Mouse (Mus musculus): ENCODE results near the gene Lcat. TPM values are rescaled to one million over a fixed set of nuclear protein-coding genes. Genes with fewer than 3 reads are reported as not detected.

Gene Lcat
- total and polyA plus RNA-seq, 3 experiments = 1.1 to 2.5 TPM; not detected in 1

DNA sequence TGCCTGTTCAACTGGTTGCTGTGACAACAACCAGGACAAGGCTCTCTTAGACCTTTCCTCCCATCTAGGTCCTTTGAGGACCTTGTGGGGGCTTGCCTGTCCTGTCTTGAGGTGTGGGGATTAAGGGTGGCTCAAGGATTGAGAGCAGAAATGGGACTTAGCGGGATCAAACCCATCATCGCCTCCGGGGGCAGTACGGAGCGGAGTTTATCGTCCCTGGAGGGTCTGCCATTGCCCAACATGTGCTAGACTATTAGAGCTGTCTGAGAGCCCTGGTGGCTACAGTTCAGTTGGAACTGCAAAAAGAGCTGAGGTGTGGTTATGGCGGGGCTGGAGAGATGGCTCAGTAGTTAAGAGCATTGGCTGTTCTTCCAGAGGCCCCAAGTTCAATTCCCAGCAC is 32.2 kb upstream of the Lcat start:
- no peaks in the 10 kb centered on the region for H3K36me3 ChIP-seq (ENCODE audit: control insufficient read depth in 1 of 2, insufficient read depth in 2 of 2, low read length in 2 of 2)
- no peaks in the 10 kb centered on the region for H3K9me3 ChIP-seq (replicated peaks; ENCODE audit: insufficient read depth, low read length)
- TF ChIP-seq CTCF (IDR thresholded peaks at IDR 0.05 in 2 of 3, conservative IDR thresholded peaks at IDR 0.05 in 1 of 3; ENCODE audit: control insufficient read depth in 1 of 3, insufficient read depth in 1 of 3, low read depth in 2 of 3, low read length in 3 of 3, poor library complexity in 1 of 3, severe bottlenecking in 1 of 3) (peak; percentile 14 to 49 (median 30); a peak in 5 of 6 replicates), SMC3 (IDR thresholded peaks at IDR 0.05; ENCODE audit: low read depth, low read length) (0 out of 2 replicates have a peak, but pooled peaks have one; percentile 6), POLR2A (IDR thresholded peaks at IDR 0.05; ENCODE audit: control insufficient read depth in 1 of 2, insufficient read depth in 1 of 2, low read depth in 1 of 2, low read length in 2 of 2, poor library complexity in 1 of 2) (no peak)
- no peaks in the 10 kb centered on the region for H3K4me1 ChIP-seq (ENCODE audit: control insufficient read depth in 1 of 2, insufficient read depth in 2 of 2, low read length in 2 of 2)
- peak; percentile 46 for DNase-seq (ENCODE audit: low read depth, low spot score)
- no peak overlapping the region for H3K27ac ChIP-seq (ENCODE audit: control insufficient read depth, low read depth, low read length)
- no peaks in the 10 kb centered on the region for H3K27me3 ChIP-seq (ENCODE audit: control insufficient read depth in 1 of 2, insufficient read depth in 2 of 2, low read length in 2 of 2)
- H3K9ac ChIP-seq (ENCODE audit: control insufficient read depth, low read depth, low read length, poor library complexity, severe bottlenecking) = no peak overlapping the region
- H3K79me2 ChIP-seq (ENCODE audit: control insufficient read depth, insufficient read depth, low read length, poor library complexity) = no peaks in the 10 kb centered on the region
- H3K4me3 ChIP-seq (ENCODE audit: control insufficient read depth in 1 of 2, insufficient read depth in 1 of 2, low read depth in 2 of 2, low read length in 2 of 2) = no peak overlapping the region

DNA sequence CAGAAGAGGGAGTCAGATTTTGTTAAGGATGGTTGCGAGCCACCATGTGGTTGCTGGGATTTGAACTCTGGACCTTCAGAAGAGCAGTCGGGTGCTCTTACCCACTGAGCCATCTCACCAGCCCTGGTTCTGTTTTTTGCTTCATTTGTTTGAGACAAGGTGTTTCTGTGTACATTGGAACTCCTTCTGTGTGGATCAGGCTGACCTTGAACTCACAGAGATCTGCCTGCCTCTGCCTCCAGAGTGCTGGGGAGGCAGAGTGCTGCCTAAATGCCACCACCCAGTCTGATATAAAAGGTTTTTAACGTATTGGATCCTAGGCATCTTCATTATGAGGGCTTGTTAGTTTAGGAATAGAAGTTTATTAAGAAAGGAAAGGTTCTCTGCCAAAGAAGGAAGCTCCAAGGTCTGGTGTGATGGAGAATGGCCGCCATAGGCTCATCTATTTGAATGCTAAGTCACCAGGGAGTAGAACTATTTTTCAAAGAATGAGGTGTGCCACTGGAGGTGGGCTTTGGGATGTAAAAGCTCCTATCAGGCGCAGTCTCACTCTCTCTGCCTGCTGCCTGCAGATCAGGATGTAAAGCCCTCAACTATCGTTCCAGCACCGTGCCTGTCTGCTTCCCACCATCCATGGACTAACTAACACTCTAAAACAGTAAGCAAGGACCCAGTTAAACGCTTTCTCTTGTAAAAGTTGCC is 28.0 kb upstream of the Lcat start:
- no peaks in the 10 kb centered on the region for H3K27me3 ChIP-seq (ENCODE audit: control insufficient read depth in 1 of 2, insufficient read depth in 2 of 2, low read length in 2 of 2)
- no peak overlapping the region for H3K27ac ChIP-seq (ENCODE audit: control insufficient read depth, low read depth, low read length)
- H3K4me1 ChIP-seq (ENCODE audit: control insufficient read depth in 1 of 2, insufficient read depth in 2 of 2, low read length in 2 of 2) = peaks cover 2 to 6% of the 10 kb centered on the region in 2 experiments; a peak in 2 of 4 replicates
- H3K79me2 ChIP-seq (ENCODE audit: control insufficient read depth, insufficient read depth, low read length, poor library complexity) = no peaks in the 10 kb centered on the region
- H3K36me3 ChIP-seq (ENCODE audit: control insufficient read depth in 1 of 2, insufficient read depth in 2 of 2, low read length in 2 of 2) = 0 out of 4 replicates have a peak, but pooled peaks cover 0 to 3% of the 10 kb centered on the region in 2 experiments
- no peak overlapping the region for H3K4me3 ChIP-seq (ENCODE audit: control insufficient read depth in 1 of 2, insufficient read depth in 1 of 2, low read depth in 2 of 2, low read length in 2 of 2)
- DNase-seq (ENCODE audit: low read depth, low spot score) = no peak
- peak; percentile 68 for TF ChIP-seq TBP (IDR thresholded peaks at IDR 0.05; ENCODE audit: low read depth, low read length)
- no peak for TF ChIP-seq ZMIZ1 (IDR thresholded peaks at IDR 0.05; ENCODE audit: low read depth, low read length)
- no peaks in the 10 kb centered on the region for H3K9me3 ChIP-seq (replicated peaks; ENCODE audit: insufficient read depth, low read length)
- no peak overlapping the region for H3K9ac ChIP-seq (ENCODE audit: control insufficient read depth, low read depth, low read length, poor library complexity, severe bottlenecking)

DNA sequence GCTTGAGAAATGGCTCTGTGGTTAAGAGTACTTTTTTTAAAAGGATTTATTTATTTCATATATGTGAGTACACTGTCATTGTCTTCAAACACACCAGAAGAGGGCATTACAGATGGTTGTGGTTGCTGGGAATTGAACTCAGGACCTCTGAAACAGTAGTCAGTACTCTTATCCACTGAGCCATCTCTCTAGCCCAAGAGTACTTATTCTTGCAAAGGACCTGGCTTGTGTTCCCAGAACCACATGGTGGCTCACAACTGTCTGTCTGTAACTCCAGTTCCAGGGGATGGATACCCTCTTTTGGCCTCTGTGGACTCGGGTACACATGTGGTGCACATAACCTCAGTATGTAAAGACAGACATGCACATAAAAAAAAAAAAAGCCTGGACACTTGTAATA is 26.2 kb upstream of the Lcat start:
- Histone ChIP-seq H3K9me3 (replicated peaks; ENCODE audit: insufficient read depth, low read length) (no peaks in the 10 kb centered on the region), H3K79me2 (ENCODE audit: control insufficient read depth, insufficient read depth, low read length, poor library complexity) (peaks cover 15% of the 10 kb centered on the region), H3K9ac (ENCODE audit: control insufficient read depth, low read depth, low read length, poor library complexity, severe bottlenecking) (no peak overlapping the region), H3K27me3 (ENCODE audit: control insufficient read depth in 1 of 2, insufficient read depth in 2 of 2, low read length in 2 of 2) (no peaks in the 10 kb centered on the region), H3K27ac (ENCODE audit: control insufficient read depth, low read depth, low read length) (no peak overlapping the region), H3K36me3 (ENCODE audit: control insufficient read depth in 1 of 2, insufficient read depth in 2 of 2, low read length in 2 of 2) (0 out of 4 replicates have a peak, but pooled peaks cover 0 to 3% of the 10 kb centered on the region in 2 experiments), H3K4me1 (ENCODE audit: control insufficient read depth in 1 of 2, insufficient read depth in 2 of 2, low read length in 2 of 2) (peaks cover 2 to 14% of the 10 kb centered on the region in 2 experiments; a peak in 3 of 4 replicates), H3K4me3 (ENCODE audit: control insufficient read depth in 1 of 2, insufficient read depth in 1 of 2, low read depth in 2 of 2, low read length in 2 of 2) (no peak overlapping the region)
- TF ChIP-seq USF1 (IDR thresholded peaks at IDR 0.05; ENCODE audit: low read depth, low read length) = no peak
- peak; percentile 98 for TF ChIP-seq TBP (IDR thresholded peaks at IDR 0.05; ENCODE audit: low read depth, low read length)
- no peak for TF ChIP-seq TAL1 (IDR thresholded peaks at IDR 0.05; ENCODE audit: low read length)
- peak; percentile 34 for DNase-seq (ENCODE audit: low read depth, low spot score)
